Mouse (Mus musculus) limb, embryonic 15.5 days (tissue): ENCODE results near the gene Tnfrsf8. TPM values are rescaled to one million over a fixed set of nuclear protein-coding genes. Genes with fewer than 3 reads are reported as not detected.

Experiments used
- ATAC-seq: fragments of 200-750 bp; cut with Nextera tagmentation; 2 replicates; pipeline ENCODE4 v1.8.0; 2017; ENCODE audit warnings: low read depth, moderate TSS enrichment; ENCODE audit not compliant: insufficient number of reproducible peaks, low FRiP score, low TSS enrichment
- H3K27ac ChIP-seq: fragments of 300-500 bp; sonication (generic); 2 replicates; pipeline ENCODE4 v1.5.1; 2015; ENCODE audit warnings: moderate library complexity, mild to moderate bottlenecking, inconsistent platforms
- H3K27me3 ChIP-seq: fragments of 300-500 bp; sonication (generic); 2 replicates; pipeline ENCODE4 v1.6.1; 2015; ENCODE audit warnings: inconsistent platforms
- H3K36me3 ChIP-seq: fragments of 300-500 bp; sonication (generic); 2 replicates; pipeline ENCODE4 v1.6.1; 2015; ENCODE audit warnings: inconsistent platforms
- H3K4me1 ChIP-seq: fragments of 300-500 bp; sonication (generic); 2 replicates; pipeline ENCODE4 v1.6.1; 2015; ENCODE audit warnings: inconsistent platforms
- H3K4me2 ChIP-seq: fragments of 300-500 bp; sonication (generic); 2 replicates; pipeline ENCODE4 v1.6.1; 2015; ENCODE audit warnings: mild to moderate bottlenecking, inconsistent platforms
- H3K4me3 ChIP-seq: fragments of 300-500 bp; sonication (generic); 2 replicates; pipeline ENCODE4 v1.5.1; 2015; ENCODE audit warnings: mild to moderate bottlenecking, inconsistent platforms
- H3K9ac ChIP-seq: fragments of 300-500 bp; sonication (generic); 2 replicates; pipeline ENCODE4 v1.6.1; 2015; ENCODE audit warnings: inconsistent platforms
- H3K9me3 ChIP-seq: fragments of 300-500 bp; sonication (generic); 2 replicates; pipeline ENCODE4 v1.6.1; 2016; ENCODE audit warnings: inconsistent platforms
- WGBS: fragments of 180-500 bp; shearing (Covaris S2); methylation state at CpG from one replicate; pipeline ENCODE4 v1.1.7; 2015; 5-methylcytosine and 5-hydroxymethylcytosine counted together
- polyA plus RNA-seq: library from polyadenylated mRNA; unstranded; fragments of >200 nt; fragmentation: Nextera tagmentation; extraction: Ambion mirVana; gene quantifications from 2 replicates; pipeline ENCODE4 v1.2.1, GENCODE M21; 2015

Gene Tnfrsf8
- polyA plus RNA-seq, 1 experiment from 2014 or later = 0.17 TPM

DNA sequence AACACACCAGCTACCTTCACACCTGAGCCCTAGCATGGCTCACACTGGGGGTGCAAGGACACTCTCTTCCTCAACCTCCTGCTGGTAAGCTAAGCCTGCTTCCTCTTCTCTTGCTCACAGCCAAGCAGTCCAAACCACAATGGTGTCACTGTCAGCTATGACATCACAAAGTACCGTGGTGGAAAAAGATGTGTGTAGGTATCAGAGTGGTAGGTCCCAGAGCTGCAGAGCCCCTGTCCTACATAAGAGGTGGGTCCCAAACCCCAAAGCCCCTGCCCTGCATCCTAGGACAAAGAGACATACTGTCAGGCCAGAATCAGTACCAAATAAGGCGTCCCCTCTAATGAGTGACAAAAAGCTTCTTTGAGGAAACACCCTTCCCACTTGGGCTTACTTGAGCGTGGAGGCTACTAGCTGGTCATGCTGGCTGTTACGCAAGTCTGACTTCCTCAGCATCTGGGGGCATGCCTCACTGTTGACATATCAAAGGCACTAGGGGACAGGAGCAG lies 74.2 kb downstream of the Tnfrsf8 start:
- no peak overlapping the region for H3K9ac ChIP-seq
- H3K36me3 ChIP-seq = no peaks in the 10 kb centered on the region
- H3K4me2 ChIP-seq = no peak overlapping the region
- no peaks in the 10 kb centered on the region for H3K9me3 ChIP-seq
- no peak overlapping the region for H3K4me3 ChIP-seq
- WGBS = 79% methylated on average over 4 of the region's 4 CpGs
- H3K27ac ChIP-seq = no peak overlapping the region
- peaks cover 11% of the 10 kb centered on the region for H3K27me3 ChIP-seq
- peaks cover 9% of the 10 kb centered on the region for H3K4me1 ChIP-seq
- no peak for ATAC-seq

DNA sequence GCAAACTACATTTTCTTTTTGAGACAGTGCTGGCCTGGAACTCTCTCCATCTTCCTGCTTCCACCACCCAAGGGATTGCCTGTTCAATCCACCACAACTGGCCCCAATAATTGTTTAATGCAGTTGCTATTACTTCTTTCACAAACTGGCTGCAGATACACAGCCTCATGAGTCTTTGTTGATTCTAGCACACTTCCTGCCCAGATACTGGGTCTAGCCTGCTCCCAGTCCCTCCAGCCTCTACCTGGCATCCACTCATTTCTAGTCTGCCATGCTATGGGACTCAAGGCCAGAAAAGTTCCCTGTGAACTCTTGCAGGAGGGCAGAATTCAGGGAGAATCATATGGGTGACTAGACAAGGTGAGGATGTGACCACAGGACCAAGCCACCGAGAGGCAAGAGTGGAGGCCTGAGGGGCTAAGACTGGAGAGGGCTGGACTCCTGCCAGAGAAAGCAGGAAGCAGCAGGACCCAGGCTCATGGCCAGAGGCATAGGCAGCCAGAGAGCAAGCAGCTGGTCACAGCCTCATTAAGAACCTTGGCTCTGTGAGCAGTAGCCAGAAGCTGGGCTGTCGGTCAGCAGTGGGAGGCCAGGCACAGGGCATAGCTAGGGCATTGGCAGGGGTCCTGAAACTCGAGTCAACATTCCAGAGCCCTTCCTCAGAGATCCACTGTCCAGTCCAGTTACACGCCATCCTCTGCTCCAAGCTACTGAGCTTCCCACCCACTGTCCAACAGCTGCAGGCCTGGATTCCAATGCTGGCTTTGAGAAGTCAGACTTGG lies 75.7 kb downstream of the Tnfrsf8 start:
- peak; percentile 60 for ATAC-seq
- H3K27ac ChIP-seq = peak overlapping the region; percentile 71
- whole genome bisulfite sequencing = 11% methylated on average over 4 of the region's 4 CpGs

GRCm38 (mm10) chr4:145236027-145236426 lies 78.9 kb downstream of the Tnfrsf8 start:
- H3K9ac ChIP-seq = no peak overlapping the region
- no peak overlapping the region for H3K4me2 ChIP-seq
- H3K9me3 ChIP-seq = no peaks in the 10 kb centered on the region
- no peak overlapping the region for H3K27ac ChIP-seq
- peaks cover 13% of the 10 kb centered on the region for H3K4me1 ChIP-seq
- WGBS = 89% methylated on average over 7 of the region's 7 CpGs
- no peaks in the 10 kb centered on the region for H3K36me3 ChIP-seq
- H3K27me3 ChIP-seq = no peaks in the 10 kb centered on the region
- H3K4me3 ChIP-seq = no peak overlapping the region
- ATAC-seq = no peak

More for the DNA sequence above, 75.7 kb downstream of the Tnfrsf8 start:
- Histone ChIP-seq H3K4me3 (no peak overlapping the region), H3K4me2 (no peak overlapping the region), H3K9ac (no peak overlapping the region), H3K9me3 (no peaks in the 10 kb centered on the region), H3K27me3 (no peaks in the 10 kb centered on the region), H3K4me1 (peaks cover 9% of the 10 kb centered on the region), H3K36me3 (no peaks in the 10 kb centered on the region)

- H3K27ac ChIP-seq = no peak overlapping the region
- no peak for ATAC-seq
- H3K4me2 ChIP-seq = no peak overlapping the region
- no peak overlapping the region for H3K4me3 ChIP-seq
- H3K27me3 ChIP-seq = no peaks in the 10 kb centered on the region
- no peak overlapping the region for H3K9ac ChIP-seq
- WGBS = 53% methylated on average over 3 of the region's 3 CpGs
- no peaks in the 10 kb centered on the region for H3K36me3 ChIP-seq
- no peaks in the 10 kb centered on the region for H3K9me3 ChIP-seq
- H3K4me1 ChIP-seq = 0 out of 2 replicates have a peak, but pooled peaks cover 9% of the 10 kb centered on the region
Observed at GRCm38 (mm10) chr4:145233487-145234228, 81.3 kb downstream of the Tnfrsf8 start.

- ATAC-seq = no peak
- Histone ChIP-seq H3K4me1 (0 out of 2 replicates have a peak, but pooled peaks cover 9% of the 10 kb centered on the region), H3K27me3 (no peaks in the 10 kb centered on the region), H3K36me3 (no peaks in the 10 kb centered on the region), H3K9me3 (no peaks in the 10 kb centered on the region), H3K9ac (no peak overlapping the region), H3K27ac (no peak overlapping the region), H3K4me2 (no peak overlapping the region), H3K4me3 (no peak overlapping the region)
- WGBS = 93% methylated on average over 5 of the region's 5 CpGs
Observed at GRCm38 (mm10) chr4:145231732-145232131, 83.2 kb downstream of the Tnfrsf8 start.

DNA sequence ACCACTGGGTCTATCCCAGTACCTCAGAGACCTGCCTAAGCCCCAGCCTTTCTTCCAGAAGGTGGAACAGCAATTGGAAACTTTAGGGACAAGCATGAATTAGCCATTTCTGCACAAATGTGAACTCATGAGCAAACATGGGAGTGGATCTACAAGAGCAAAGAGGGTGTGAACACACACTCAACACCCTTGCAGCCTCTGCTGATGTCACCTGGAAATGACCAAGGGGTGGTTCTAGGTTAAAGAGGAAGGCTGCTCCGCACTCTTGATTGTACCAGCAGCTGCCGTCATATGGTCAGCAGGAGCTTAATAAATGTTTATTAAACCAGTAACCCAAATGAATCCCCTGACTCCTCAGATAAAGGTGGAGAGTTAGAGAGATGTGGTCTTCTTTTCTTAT lies 84.3 kb downstream of the Tnfrsf8 start:
- 0 out of 2 replicates have a peak, but pooled peaks cover 9% of the 10 kb centered on the region for H3K4me1 ChIP-seq

DNA sequence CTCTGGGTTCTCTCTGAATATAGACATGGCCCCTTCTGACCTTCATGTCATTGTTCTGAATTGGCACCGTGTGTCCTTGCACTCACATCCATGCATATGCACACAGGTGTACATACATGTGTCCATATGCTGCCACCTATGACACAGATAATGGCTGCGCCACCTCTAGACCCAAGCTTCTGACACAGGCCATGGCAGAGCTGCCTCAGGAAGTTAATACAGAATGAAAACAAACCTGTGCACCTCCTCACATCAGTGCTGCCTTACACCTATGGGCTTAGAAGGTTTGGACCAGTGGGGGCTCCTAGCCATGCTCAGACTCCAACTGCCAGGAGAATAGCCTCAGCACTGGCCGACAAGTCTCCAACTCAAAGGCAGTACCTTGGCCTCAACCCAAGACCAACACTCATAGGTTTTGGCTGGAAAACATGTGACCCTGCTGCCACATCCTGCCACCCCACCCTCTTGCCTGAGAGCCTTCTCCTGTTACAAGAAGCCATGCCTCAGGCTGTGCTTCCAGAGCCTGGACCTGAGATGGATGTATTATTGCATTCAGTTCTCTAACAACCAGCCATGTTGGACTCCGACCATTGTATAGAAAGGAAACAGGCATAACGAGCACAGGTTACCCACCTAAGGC lies 85.3 kb downstream of the Tnfrsf8 start:
- H3K27me3 ChIP-seq = no peaks in the 10 kb centered on the region
- no peak overlapping the region for H3K9ac ChIP-seq
- H3K4me1 ChIP-seq = 0 out of 2 replicates have a peak, but pooled peaks cover 9% of the 10 kb centered on the region
- no peak overlapping the region for H3K4me3 ChIP-seq
- no peak overlapping the region for H3K27ac ChIP-seq
- no peaks in the 10 kb centered on the region for H3K36me3 ChIP-seq
- 78% methylated on average over 5 of the region's 5 CpGs for WGBS
- no peaks in the 10 kb centered on the region for H3K9me3 ChIP-seq
- no peak overlapping the region for H3K4me2 ChIP-seq
- ATAC-seq = no peak

More for the DNA sequence above, 84.3 kb downstream of the Tnfrsf8 start:
- Histone ChIP-seq H3K4me3 (no peak overlapping the region), H3K27me3 (no peaks in the 10 kb centered on the region), H3K36me3 (no peaks in the 10 kb centered on the region), H3K9me3 (no peaks in the 10 kb centered on the region), H3K4me2 (no peak overlapping the region), H3K27ac (no peak overlapping the region), H3K9ac (no peak overlapping the region)
- WGBS = 83% methylated on average over 2 of the region's 2 CpGs
- ATAC-seq = no peak

DNA sequence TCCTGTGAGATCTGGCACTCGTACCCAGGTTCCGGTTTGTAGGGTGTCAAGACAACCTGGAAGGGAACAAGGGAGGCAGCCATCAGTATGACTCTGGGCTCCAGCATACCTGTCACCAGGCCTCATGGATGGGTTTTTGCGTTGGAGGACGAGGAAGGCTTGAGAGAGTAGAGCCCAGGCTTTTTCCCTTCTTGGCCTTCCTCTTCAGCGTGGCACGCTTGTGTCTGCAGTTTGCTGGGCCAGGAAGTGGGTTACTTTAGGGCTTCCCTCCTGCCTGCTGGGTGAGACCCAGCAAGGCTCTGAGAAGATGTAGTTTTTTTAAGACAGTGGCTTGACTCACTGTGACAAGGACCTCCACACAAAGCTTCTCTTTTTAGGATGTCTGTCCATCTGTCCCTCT lies 85.9 kb downstream of the Tnfrsf8 start:
- Histone ChIP-seq H3K4me1 (0 out of 2 replicates have a peak, but pooled peaks cover 9% of the 10 kb centered on the region), H3K27ac (no peak overlapping the region), H3K9me3 (no peaks in the 10 kb centered on the region), H3K9ac (no peak overlapping the region), H3K27me3 (no peaks in the 10 kb centered on the region), H3K4me2 (no peak overlapping the region), H3K4me3 (no peak overlapping the region), H3K36me3 (no peaks in the 10 kb centered on the region)
- ATAC-seq = no peak
- 89% methylated on average over 6 of the region's 6 CpGs for WGBS

DNA sequence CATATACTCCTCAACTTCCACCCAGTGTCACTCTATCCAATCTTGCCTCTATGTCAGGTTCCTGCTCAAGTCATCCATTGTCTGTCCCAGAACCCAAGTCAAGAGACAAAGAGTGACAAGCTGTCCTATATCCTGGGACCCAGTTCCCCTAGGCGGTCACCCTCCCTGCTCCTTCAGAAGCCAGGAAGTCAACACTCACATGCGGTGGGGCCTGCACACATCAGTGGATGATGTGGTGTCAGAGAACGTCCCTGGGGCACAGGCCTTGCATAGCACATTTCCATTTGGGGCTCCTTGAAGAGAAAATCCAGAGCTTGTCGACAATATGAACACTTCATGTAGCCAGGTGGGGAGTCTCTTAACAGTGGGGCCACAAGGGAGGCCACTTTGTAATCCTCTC lies 90.4 kb downstream of the Tnfrsf8 start:
- Histone ChIP-seq H3K9ac (no peak overlapping the region), H3K9me3 (no peaks in the 10 kb centered on the region), H3K27me3 (no peaks in the 10 kb centered on the region), H3K36me3 (no peaks in the 10 kb centered on the region), H3K27ac (no peak overlapping the region), H3K4me3 (no peak overlapping the region), H3K4me2 (no peak overlapping the region), H3K4me1 (0 out of 2 replicates have a peak, but pooled peaks cover 2% of the 10 kb centered on the region)
- no peak for ATAC-seq
- 85% methylated on average over 4 of the region's 4 CpGs for WGBS

DNA sequence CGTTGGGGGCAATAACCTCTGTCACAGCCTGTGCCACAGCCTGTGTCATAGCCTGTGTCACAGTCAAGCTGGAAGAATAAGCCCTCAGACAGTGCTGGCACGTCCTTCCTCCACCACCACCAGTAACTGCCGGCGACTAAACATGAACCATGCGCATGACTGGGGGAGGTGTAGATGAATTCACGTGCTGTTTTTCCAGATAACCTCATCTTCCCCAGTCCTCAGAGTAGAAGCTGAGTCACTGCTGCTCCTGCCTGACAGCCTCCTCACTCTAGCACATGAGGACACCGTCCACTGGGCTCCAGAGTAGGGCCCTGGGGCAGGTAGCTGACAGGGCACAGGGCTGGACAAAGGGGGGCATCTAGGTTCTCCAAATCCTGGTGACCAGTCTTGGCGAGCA lies 92.9 kb downstream of the Tnfrsf8 start:
- peak; percentile 62; the same call in 1 of the 2 replicates for ATAC-seq
- H3K27me3 ChIP-seq = no peaks in the 10 kb centered on the region

GRCm38 (mm10) chr4:145221379-145221778 lies 93.6 kb downstream of the Tnfrsf8 start:
- Histone ChIP-seq H3K4me2 (no peak overlapping the region), H3K36me3 (no peaks in the 10 kb centered on the region), H3K27me3 (no peaks in the 10 kb centered on the region), H3K9me3 (no peaks in the 10 kb centered on the region), H3K4me1 (no peaks in the 10 kb centered on the region), H3K9ac (no peak overlapping the region), H3K27ac (no peak overlapping the region), H3K4me3 (no peak overlapping the region)
- 45% methylated on average over 2 of the region's 2 CpGs for WGBS
- ATAC-seq = no peak

More for the DNA sequence above, 92.9 kb downstream of the Tnfrsf8 start:
- Histone ChIP-seq H3K4me3 (no peak overlapping the region), H3K4me1 (no peaks in the 10 kb centered on the region), H3K9me3 (no peaks in the 10 kb centered on the region), H3K4me2 (no peak overlapping the region), H3K27ac (no peak overlapping the region), H3K36me3 (no peaks in the 10 kb centered on the region), H3K9ac (no peak overlapping the region)
- 67% methylated on average over 8 of the region's 8 CpGs for WGBS
